Mouse (Mus musculus) kidney, postnatal 14 days (tissue): ENCODE data around the gene Mcur1.

Experiments
- DNase-seq: peaks from one replicate; pipeline ENCODE4 v3.0.0; 2022; ENCODE audit warnings: mixed read lengths

The Mcur1 gene

GRCm38 (mm10) chr13:43562726-43563125 is 2.7 kb upstream of the Mcur1 start:
- DNase-seq = no peak

DNA sequence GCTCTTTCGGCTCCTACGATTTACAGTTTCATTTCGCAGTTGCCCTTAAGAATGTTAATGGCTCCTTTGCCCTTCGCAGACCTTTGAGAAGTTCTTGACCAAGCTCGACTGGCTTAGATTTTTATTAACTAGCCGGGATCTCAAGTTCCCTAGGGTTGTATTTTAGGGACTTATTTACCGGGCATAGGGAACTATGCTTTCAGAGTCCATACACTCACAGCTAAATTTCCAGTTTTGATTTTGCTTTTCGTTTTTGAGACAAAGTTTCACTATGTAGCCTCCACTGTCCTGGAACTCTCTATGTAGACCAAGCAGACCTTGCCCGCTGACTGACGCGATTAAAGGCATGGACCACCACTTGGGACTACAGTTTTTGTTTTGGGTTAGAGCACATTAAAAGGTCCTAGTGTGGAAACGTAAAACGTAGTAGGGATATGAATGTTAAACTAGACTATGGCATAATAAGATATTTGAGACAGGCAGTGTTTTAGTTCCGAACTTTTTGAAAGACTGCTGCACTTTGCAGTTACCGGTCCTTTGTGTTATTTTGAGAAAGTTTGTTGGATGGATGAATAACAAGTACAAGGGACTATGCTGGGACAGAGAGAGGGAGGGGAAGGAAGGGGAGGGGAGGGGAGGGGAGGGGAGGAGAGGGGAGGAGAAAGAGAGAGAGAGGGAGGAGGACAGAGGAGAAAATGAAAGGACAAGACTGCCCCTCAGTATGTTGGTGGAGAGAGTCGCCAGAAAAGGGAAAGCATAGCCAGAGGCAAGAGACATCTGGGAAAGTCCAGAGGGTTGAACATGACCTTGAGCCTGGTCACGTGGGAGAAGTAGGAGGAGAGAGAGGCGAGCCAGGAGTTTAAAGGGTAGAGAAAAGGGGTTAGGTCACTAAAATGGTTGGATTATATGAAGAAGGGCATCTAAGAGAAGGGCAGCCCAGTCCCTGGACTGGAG is 744 bp upstream of the Mcur1 start:
- peak; percentile 73 for DNase-seq

DNA sequence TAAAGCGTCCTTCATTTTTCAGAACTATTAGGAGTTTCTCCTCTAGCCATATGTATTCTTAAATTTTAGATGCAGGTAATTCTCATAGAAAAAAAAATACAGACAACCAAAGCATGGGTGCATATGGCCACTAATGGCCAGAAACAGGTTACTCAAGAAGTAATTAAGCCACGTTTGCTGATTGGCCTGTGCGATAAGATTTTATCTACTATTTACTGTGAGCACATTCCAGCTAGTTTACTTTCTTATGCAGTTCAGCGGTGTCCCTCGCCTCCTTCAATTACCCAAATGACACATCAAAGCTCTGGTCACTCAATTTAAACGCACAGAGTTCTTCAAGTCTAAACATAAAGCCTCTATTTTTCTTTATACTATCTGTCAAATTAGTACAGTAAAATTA is 1.0 kb downstream of the Mcur1 start:
- DNase-seq = no peak

DNA sequence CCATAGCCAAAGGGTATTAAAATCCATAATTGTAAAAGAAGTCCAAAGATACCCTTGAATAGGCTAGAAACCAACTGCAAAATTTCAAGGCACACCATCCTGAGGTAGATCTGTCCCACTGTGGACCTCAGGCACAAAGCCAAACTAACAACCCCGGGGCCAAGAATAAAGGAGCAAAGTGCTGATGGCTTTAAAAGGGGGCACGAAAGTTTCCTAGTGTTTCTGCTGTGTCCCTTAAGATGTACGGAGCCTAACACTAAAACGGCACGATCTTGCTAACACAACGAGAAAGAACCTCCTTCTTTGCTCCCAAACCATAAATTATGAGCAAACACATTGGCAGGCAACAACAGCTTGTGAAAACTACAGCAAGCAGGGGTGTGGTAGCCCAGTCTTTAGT is 1.6 kb downstream of the Mcur1 start:
- no peak for DNase-seq

GRCm38 (mm10) chr13:43556913-43557542 is 3.0 kb downstream of the Mcur1 start:
- no peak for DNase-seq

- DNase-seq = no peak
Measured at GRCm38 (mm10) chr13:43555321-43555720, 4.7 kb downstream of the Mcur1 start.

DNA sequence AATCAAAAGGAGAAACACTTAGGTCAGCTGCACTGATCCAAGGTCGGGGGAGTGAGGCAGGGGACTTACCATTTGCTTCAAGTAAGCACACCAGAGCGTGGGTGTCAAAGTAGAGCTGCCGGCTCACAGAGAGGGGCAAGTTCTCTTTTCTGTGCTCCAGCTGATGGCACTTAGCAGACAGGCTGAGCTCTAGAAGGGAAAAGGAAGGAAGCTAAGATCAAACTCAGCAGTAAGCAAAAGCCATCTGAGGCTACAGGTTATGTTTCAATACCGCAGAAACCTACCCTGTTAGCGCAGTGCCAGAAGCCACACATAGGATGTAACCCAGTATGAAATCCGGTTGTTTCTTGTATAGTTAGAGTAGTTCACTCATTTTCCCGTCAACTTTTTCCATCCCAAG is 5.2 kb downstream of the Mcur1 start:
- no peak for DNase-seq

DNA sequence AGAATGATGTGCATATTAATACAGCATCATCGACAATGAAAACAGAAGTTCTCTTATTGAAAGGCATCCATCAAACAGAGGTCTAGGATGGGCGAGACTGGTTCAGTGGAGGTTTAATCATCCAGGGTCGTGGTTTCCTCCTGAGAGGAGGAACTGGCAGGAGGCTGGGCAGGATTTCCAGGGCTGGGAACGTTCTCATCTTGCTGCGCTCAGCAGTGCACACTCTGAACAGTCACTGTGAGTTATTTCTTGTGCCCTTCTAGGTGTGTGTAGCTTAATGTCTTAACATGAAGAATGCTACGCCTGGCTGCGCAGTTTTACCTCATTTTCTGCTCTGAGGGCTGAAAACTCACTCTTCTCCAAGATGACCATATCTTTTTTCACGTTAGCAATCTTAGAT is 9.3 kb downstream of the Mcur1 start:
- no peak for DNase-seq

- DNase-seq = no peak
Measured at GRCm38 (mm10) chr13:43549870-43550269, 10.1 kb downstream of the Mcur1 start.

- no peak for DNase-seq
Measured at GRCm38 (mm10) chr13:43549078-43549698, 10.8 kb downstream of the Mcur1 start.

DNA sequence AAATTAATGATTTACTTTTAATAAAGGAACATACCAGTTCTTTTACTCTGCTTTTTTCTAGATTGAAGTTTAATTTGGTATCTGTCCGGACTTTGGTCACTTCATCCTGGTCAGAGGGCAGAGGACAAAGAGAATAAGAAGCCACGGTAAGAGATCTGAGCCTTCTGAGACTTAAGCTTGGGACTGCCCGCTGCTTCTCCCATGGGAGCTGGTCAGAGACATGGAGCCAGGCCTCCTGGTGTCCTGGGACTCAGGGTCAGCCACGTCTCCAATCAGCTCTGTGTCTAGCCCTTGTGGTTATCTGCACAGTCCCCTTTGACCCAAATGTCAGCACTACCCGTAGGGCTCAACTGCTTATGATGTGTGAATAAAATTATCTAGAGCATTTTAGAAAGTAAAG is 11.4 kb downstream of the Mcur1 start:
- DNase-seq = peak; percentile 70

DNA sequence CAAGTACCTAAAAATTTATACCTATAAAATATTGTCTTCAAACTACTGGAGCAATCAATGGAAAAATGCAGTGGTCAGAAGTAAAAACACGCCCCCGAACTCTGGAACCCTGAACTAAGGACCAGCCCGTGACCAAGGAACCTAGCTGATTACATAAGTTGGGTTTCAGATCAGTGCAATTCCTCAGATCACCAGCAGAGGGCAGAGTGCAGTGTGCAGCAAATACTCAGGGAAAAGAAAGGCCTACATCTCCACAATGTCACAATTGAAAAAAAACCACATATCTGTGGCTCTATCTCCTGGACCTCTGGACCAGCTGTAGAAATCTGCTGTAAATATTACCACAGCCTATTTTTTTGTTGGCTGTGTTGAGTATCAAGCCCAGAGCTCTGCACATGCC is 13.1 kb downstream of the Mcur1 start:
- DNase-seq = peak; percentile 89

GRCm38 (mm10) chr13:43540205-43540815 is 19.7 kb downstream of the Mcur1 start:
- no peak for DNase-seq

DNA sequence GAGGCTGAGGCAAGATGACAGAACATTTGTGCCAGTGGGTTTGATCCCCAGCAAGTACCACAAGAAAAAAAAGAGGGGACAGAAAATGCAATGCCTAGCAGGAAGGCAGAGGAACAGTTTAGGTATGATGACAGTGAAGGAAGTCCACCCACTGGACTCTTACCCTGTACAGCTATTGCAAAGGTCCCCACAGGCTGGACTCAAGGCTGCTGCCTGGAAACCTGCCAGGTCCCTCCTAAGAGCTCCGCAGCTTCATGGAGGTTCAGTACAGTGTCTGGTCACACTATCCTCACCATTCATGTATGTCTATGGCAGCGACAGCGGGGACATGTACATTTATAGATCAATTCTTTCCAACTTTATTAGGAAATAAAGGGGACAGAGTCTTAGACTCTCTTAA is 20.6 kb downstream of the Mcur1 start:
- DNase-seq = peak; percentile 77

DNA sequence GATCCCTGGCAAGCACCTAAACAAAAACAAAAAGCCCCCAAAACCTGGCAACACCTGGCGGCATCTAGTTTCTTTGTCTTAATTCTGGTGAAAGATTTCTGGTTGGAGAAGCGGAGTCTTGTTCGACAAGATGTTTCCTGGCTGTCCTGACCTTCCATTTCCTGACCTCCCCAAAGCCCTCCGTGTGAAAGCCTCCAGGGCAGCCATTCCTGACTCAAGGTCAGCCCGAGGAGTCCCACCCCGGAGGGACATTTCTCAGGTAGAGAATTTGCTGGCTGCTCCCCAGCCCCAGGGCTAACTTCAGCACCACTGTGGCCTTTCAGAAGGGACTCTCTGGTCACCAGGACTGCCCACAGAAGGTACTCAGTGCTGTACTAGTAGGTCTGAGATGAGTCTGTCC is 22.1 kb downstream of the Mcur1 start:
- no peak for DNase-seq

DNA sequence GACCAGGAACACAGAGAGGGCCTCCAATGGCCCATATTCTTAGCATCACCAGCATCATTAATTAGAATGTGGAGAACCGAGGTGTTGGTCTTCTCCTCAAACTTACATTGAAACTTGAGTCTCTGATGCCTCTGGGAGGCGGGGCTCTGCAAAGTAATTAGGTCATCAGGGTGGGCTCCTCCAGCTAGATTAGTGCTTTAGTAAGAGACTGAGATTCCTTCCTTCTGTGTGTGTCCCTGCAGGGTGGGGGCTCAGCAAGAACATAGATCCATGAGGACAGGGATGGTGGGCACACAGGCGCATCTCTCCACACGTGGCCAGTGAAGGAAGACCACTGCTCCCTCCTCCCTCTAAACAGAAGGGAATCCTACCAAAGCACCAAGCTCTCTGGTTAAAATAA is 26.0 kb downstream of the Mcur1 start:
- no peak for DNase-seq

- peak; percentile 71 for DNase-seq
Measured at GRCm38 (mm10) chr13:43530832-43531693, 28.9 kb downstream of the Mcur1 start.

- DNase-seq = no peak
Measured at GRCm38 (mm10) chr13:43530129-43530831, 29.7 kb downstream of the Mcur1 start.

- no peak for DNase-seq
Measured at GRCm38 (mm10) chr13:43526289-43526688, 33.7 kb downstream of the Mcur1 start.

DNA sequence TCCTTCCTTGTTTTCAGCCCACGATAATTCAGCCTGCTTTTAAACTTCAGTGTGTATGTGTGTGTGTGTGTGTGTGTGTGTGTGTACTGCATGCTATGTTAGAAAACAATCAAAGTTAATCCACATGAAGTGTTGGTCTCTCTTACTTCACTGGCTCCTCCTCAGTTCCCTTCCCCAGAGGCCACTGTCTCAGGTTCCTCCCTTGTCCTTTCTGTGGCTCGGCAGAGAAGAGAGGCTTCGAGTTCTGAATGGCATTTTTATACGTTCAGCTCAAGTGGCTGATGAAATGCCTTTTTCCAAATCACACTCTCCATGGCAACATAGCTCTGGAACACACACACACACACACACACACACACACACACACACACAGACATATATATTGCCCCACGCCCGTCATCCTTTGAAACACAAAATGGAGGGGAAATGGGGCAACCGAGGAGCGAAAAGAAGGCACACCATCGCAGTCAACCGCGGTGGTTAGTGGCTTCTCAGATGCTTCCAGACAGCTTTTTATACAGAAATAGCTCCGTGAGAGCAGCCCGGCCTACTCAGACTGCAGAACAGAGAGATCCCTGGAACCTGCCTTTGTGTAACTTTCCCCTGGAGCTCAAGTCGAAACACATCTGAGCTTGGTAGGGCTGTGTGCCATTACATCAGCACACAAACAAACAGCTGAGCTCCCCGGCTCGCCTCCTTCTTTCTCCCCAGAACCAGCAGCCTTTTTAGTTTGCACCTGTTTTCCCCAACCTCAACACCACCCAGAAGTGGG is 34.4 kb downstream of the Mcur1 start:
- no peak for DNase-seq
